Mouse (Mus musculus) embryonic fibroblast, embryonic 13.5 days (primary cell): Measurements from ENCODE around the gene Rex1bd.

Experiments used
- CTCF ChIP-seq: IDR thresholded peaks from 2 replicates; pipeline ENCODE4 v1.5.1; 2011; ENCODE audit warnings: mild to moderate bottlenecking, control low read depth, low read length, moderate library complexity, borderline replicate concordance; ENCODE audit not compliant: insufficient read depth
- POLR2A ChIP-seq: IDR thresholded peaks from 2 replicates; pipeline ENCODE4 v1.6.1; 2011; ENCODE audit warnings: low read depth, mild to moderate bottlenecking, control low read depth, low read length, moderate library complexity

DNA sequence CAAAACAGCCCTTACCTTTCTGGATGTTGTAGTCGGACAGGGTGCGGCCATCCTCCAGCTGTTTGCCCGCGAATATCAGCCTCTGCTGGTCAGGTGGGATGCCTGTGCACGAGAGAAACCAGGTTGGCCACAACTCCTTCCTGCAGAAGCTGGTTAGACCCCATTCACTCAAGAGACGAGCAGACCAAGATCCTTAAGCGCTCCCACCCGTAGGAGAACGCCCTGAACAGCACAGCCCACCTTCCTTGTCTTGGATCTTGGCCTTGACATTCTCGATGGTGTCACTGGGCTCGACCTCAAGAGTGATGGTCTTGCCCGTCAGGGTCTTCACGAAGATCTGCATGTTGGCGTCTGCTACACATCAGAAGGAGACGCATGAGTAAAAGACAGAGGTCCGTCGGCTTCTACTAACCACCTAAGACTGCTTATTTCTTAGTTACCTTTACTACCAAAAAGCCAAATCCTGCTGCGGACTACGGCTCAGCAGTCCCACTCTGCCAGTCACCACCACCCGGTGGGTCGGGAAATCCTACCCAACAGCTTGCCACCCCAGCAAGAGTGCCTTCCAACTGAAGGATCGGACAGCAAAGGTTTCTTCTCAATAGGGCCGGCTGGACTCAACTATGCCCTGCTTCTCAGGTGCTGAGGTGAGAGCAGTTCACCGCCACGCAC lies 2.9 kb upstream of the Rex1bd start:
- TF ChIP-seq POLR2A (no peak), CTCF (no peak)
